Mouse (Mus musculus) bone marrow macrophage, adult 2 months (primary cell): ENCODE measurements at regions not wholly inside any gene's neighbourhood (a gene's known extent, or its start where the extent isn't known, plus 50 kb on each side); places are given as distances from the start of the nearest gene placed in this dataset.

Experiments
- CTCF ChIP-seq: IDR thresholded peaks from 2 replicates; pipeline ENCODE4 v1.5.1; 2012; ENCODE audit warnings: low read depth, mild to moderate bottlenecking, low read length, moderate library complexity
- POLR2A ChIP-seq: IDR thresholded peaks from 2 replicates; pipeline ENCODE4 v1.6.1; 2012; ENCODE audit warnings: mild to moderate bottlenecking, low read depth, low read length, borderline replicate concordance

DNA sequence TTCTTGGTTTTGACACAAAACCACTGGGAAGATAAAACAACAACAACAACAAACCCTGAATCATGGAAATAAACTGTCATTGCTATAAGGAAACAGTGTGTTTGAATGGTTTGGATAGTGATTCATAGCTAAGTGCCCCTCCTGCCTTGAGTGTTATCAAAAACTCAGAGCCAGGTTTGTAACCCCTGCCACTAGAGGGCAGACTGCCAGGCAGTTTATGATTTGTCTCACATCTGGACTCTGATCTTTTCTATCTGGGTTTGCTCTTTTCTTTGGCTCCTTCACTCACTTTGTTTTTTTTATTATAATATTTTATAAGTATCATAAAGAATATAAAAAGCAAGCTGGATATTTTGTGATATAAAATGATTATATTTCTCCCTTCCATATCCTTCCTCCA is 400.1 kb upstream of the Fam92a start:
- TF ChIP-seq CTCF, result no peak
- TF ChIP-seq POLR2A, result no peak
